Mouse (Mus musculus): ENCODE measurements around the gene Rbbp5. TPM values are rescaled to one million over a fixed set of nuclear protein-coding genes. Genes with fewer than 3 reads are reported as not detected.

Gene Rbbp5
- polyA plus RNA-seq (2014; fragmentation: Nextera tagmentation; extraction: Ambion mirVana), result 41.9 and 52.7 TPM in 2 replicates

GRCm38 (mm10) chr1:132476928-132477691 lies at the start of gene Rbbp5:
Gene Rbbp5 (plus strand): TSS chr1:132477365.
- Histone ChIP-seq H3K9ac (replicated peaks; ENCODE audit: low read depth, low read length) (peak within 1 kb of the TSS; percentile 76), H3K4me2 (ENCODE audit: low read depth, low read length) (peak within 1 kb of the TSS; percentile 88), H3K9me3 (ENCODE audit: control insufficient read depth, low read length) (no peaks in the 10 kb centered on the region), H3K36me3 (ENCODE audit: control insufficient read depth, insufficient read depth, low read length) (no peaks in the 10 kb centered on the region), H3K27me3 (ENCODE audit: control insufficient read depth, insufficient read depth, low read length) (no peaks in the 10 kb centered on the region), H3K4me1 (ENCODE audit: control insufficient read depth, insufficient read depth, low read length) (peaks cover 24% of the 10 kb centered on the region), H3K27ac (ENCODE audit: low read depth, low read length) (peak within 1 kb of the TSS; percentile 60), H3K4me3 (ENCODE audit: low read depth, low read length) (peak within 1 kb of the TSS; percentile 65)
- peak; percentile 92 for ATAC-seq (ENCODE audit: low read depth)
- WGBS, result 1% methylated on average over 42 of the region's 43 CpGs

- no peaks in the 10 kb centered on the region for H3K36me3 ChIP-seq (ENCODE audit: control insufficient read depth, insufficient read depth, low read length)
- no peak overlapping the region for H3K4me2 ChIP-seq (ENCODE audit: low read depth, low read length)
- H3K9me3 ChIP-seq (ENCODE audit: control insufficient read depth, low read length), result no peaks in the 10 kb centered on the region
- no peak overlapping the region for H3K4me3 ChIP-seq (ENCODE audit: low read depth, low read length)
- 33% methylated on average over 3 of the region's 3 CpGs for WGBS
- no peak overlapping the region for H3K9ac ChIP-seq (replicated peaks; ENCODE audit: low read depth, low read length)
- peaks cover 7% of the 10 kb centered on the region for H3K4me1 ChIP-seq (ENCODE audit: control insufficient read depth, insufficient read depth, low read length)
- peak overlapping the region; percentile 23; the same call in 1 of the 2 replicates for H3K27ac ChIP-seq (ENCODE audit: low read depth, low read length)
- no peak for ATAC-seq (ENCODE audit: low read depth)
- no peaks in the 10 kb centered on the region for H3K27me3 ChIP-seq (ENCODE audit: control insufficient read depth, insufficient read depth, low read length)
Observed at GRCm38 (mm10) chr1:132430818-132431217, 46.3 kb upstream of the Rbbp5 start.

GRCm38 (mm10) chr1:132431716-132432115 lies 45.4 kb upstream of the Rbbp5 start:
- WGBS, result 53% methylated on average over 9 of the region's 9 CpGs
- no peak overlapping the region for H3K4me3 ChIP-seq (ENCODE audit: low read depth, low read length)
- 0 out of 2 replicates have a peak, but pooled peaks have one; percentile 24 for ATAC-seq (ENCODE audit: low read depth)
- no peak overlapping the region for H3K9ac ChIP-seq (replicated peaks; ENCODE audit: low read depth, low read length)
- H3K9me3 ChIP-seq (ENCODE audit: control insufficient read depth, low read length), result no peaks in the 10 kb centered on the region
- peaks cover 7% of the 10 kb centered on the region for H3K4me1 ChIP-seq (ENCODE audit: control insufficient read depth, insufficient read depth, low read length)
- no peak overlapping the region for H3K4me2 ChIP-seq (ENCODE audit: low read depth, low read length)
- H3K27me3 ChIP-seq (ENCODE audit: control insufficient read depth, insufficient read depth, low read length), result no peaks in the 10 kb centered on the region
- no peak overlapping the region for H3K27ac ChIP-seq (ENCODE audit: low read depth, low read length)
- no peaks in the 10 kb centered on the region for H3K36me3 ChIP-seq (ENCODE audit: control insufficient read depth, insufficient read depth, low read length)

- no peak overlapping the region for H3K9ac ChIP-seq (replicated peaks; ENCODE audit: low read depth, low read length)
- no peak overlapping the region for H3K4me2 ChIP-seq (ENCODE audit: low read depth, low read length)
- H3K4me1 ChIP-seq (ENCODE audit: control insufficient read depth, insufficient read depth, low read length), result peaks cover 7% of the 10 kb centered on the region
- 48% methylated on average over 5 of the region's 5 CpGs for WGBS
- ATAC-seq (ENCODE audit: low read depth), result no peak
- no peaks in the 10 kb centered on the region for H3K27me3 ChIP-seq (ENCODE audit: control insufficient read depth, insufficient read depth, low read length)
- H3K4me3 ChIP-seq (ENCODE audit: low read depth, low read length), result no peak overlapping the region
- no peak overlapping the region for H3K27ac ChIP-seq (ENCODE audit: low read depth, low read length)
- H3K9me3 ChIP-seq (ENCODE audit: control insufficient read depth, low read length), result no peaks in the 10 kb centered on the region
- H3K36me3 ChIP-seq (ENCODE audit: control insufficient read depth, insufficient read depth, low read length), result no peaks in the 10 kb centered on the region
Observed at GRCm38 (mm10) chr1:132433349-132433748, 43.8 kb upstream of the Rbbp5 start.

GRCm38 (mm10) chr1:132434032-132434431 lies 43.1 kb upstream of the Rbbp5 start:
- Histone ChIP-seq H3K36me3 (ENCODE audit: control insufficient read depth, insufficient read depth, low read length) (no peaks in the 10 kb centered on the region), H3K27ac (ENCODE audit: low read depth, low read length) (no peak overlapping the region), H3K4me1 (ENCODE audit: control insufficient read depth, insufficient read depth, low read length) (peaks cover 7% of the 10 kb centered on the region), H3K9ac (replicated peaks; ENCODE audit: low read depth, low read length) (no peak overlapping the region), H3K27me3 (ENCODE audit: control insufficient read depth, insufficient read depth, low read length) (no peaks in the 10 kb centered on the region), H3K4me3 (ENCODE audit: low read depth, low read length) (no peak overlapping the region), H3K4me2 (ENCODE audit: low read depth, low read length) (no peak overlapping the region), H3K9me3 (ENCODE audit: control insufficient read depth, low read length) (no peaks in the 10 kb centered on the region)
- ATAC-seq (ENCODE audit: low read depth), result no peak
- WGBS, result 85% methylated on average over 12 of the region's 12 CpGs

GRCm38 (mm10) chr1:132436320-132436958 lies 40.7 kb upstream of the Rbbp5 start:
- no peak overlapping the region for H3K27ac ChIP-seq (ENCODE audit: low read depth, low read length)
- no peaks in the 10 kb centered on the region for H3K9me3 ChIP-seq (ENCODE audit: control insufficient read depth, low read length)
- no peaks in the 10 kb centered on the region for H3K27me3 ChIP-seq (ENCODE audit: control insufficient read depth, insufficient read depth, low read length)
- 74% methylated on average over 4 of the region's 4 CpGs for WGBS
- H3K36me3 ChIP-seq (ENCODE audit: control insufficient read depth, insufficient read depth, low read length), result peaks cover 9% of the 10 kb centered on the region; the same call in 1 of the 2 replicates
- no peak overlapping the region for H3K9ac ChIP-seq (replicated peaks; ENCODE audit: low read depth, low read length)
- ATAC-seq (ENCODE audit: low read depth), result no peak
- H3K4me3 ChIP-seq (ENCODE audit: low read depth, low read length), result no peak overlapping the region
- H3K4me2 ChIP-seq (ENCODE audit: low read depth, low read length), result no peak overlapping the region
- peaks cover 7% of the 10 kb centered on the region for H3K4me1 ChIP-seq (ENCODE audit: control insufficient read depth, insufficient read depth, low read length)

GRCm38 (mm10) chr1:132436960-132437359 lies 40.2 kb upstream of the Rbbp5 start:
- no peak overlapping the region for H3K27ac ChIP-seq (ENCODE audit: low read depth, low read length)
- no peak overlapping the region for H3K4me3 ChIP-seq (ENCODE audit: low read depth, low read length)
- no peaks in the 10 kb centered on the region for H3K9me3 ChIP-seq (ENCODE audit: control insufficient read depth, low read length)
- 65% methylated on average over 1 of the region's 1 CpGs for WGBS
- no peak for ATAC-seq (ENCODE audit: low read depth)
- H3K9ac ChIP-seq (replicated peaks; ENCODE audit: low read depth, low read length), result no peak overlapping the region
- peaks cover 7% of the 10 kb centered on the region for H3K4me1 ChIP-seq (ENCODE audit: control insufficient read depth, insufficient read depth, low read length)
- no peaks in the 10 kb centered on the region for H3K27me3 ChIP-seq (ENCODE audit: control insufficient read depth, insufficient read depth, low read length)
- no peak overlapping the region for H3K4me2 ChIP-seq (ENCODE audit: low read depth, low read length)
- H3K36me3 ChIP-seq (ENCODE audit: control insufficient read depth, insufficient read depth, low read length), result peaks cover 10% of the 10 kb centered on the region; the same call in 1 of the 2 replicates

- Histone ChIP-seq H3K36me3 (ENCODE audit: control insufficient read depth, insufficient read depth, low read length) (peaks cover 14% of the 10 kb centered on the region; the same call in 1 of the 2 replicates), H3K9ac (replicated peaks; ENCODE audit: low read depth, low read length) (no peak overlapping the region), H3K4me1 (ENCODE audit: control insufficient read depth, insufficient read depth, low read length) (peaks cover 7% of the 10 kb centered on the region), H3K27ac (ENCODE audit: low read depth, low read length) (no peak overlapping the region), H3K4me3 (ENCODE audit: low read depth, low read length) (no peak overlapping the region), H3K27me3 (ENCODE audit: control insufficient read depth, insufficient read depth, low read length) (no peaks in the 10 kb centered on the region), H3K4me2 (ENCODE audit: low read depth, low read length) (no peak overlapping the region), H3K9me3 (ENCODE audit: control insufficient read depth, low read length) (no peaks in the 10 kb centered on the region)
- ATAC-seq (ENCODE audit: low read depth), result no peak
- 82% methylated on average over 5 of the region's 5 CpGs for WGBS
Observed at GRCm38 (mm10) chr1:132437389-132437788, 39.8 kb upstream of the Rbbp5 start.

- 73% methylated on average over 1 of the region's 1 CpGs for WGBS
- Histone ChIP-seq H3K9me3 (ENCODE audit: control insufficient read depth, low read length) (no peaks in the 10 kb centered on the region), H3K4me2 (ENCODE audit: low read depth, low read length) (no peak overlapping the region), H3K27ac (ENCODE audit: low read depth, low read length) (no peak overlapping the region), H3K4me3 (ENCODE audit: low read depth, low read length) (no peak overlapping the region), H3K4me1 (ENCODE audit: control insufficient read depth, insufficient read depth, low read length) (no peaks in the 10 kb centered on the region), H3K36me3 (ENCODE audit: control insufficient read depth, insufficient read depth, low read length) (peaks cover 15% of the 10 kb centered on the region; the same call in 1 of the 2 replicates), H3K27me3 (ENCODE audit: control insufficient read depth, insufficient read depth, low read length) (no peaks in the 10 kb centered on the region), H3K9ac (replicated peaks; ENCODE audit: low read depth, low read length) (no peak overlapping the region)
- no peak for ATAC-seq (ENCODE audit: low read depth)
Observed at GRCm38 (mm10) chr1:132440896-132441435, 36.2 kb upstream of the Rbbp5 start.
